9 mouse cellular contexts compared by ENCODE assay signal in genomic region chr4:126149798-126150197, GRCm38 (mm10). TPM values are rescaled to one million over a fixed set of nuclear protein-coding genes. Genes with fewer than 3 reads are reported as not detected.
DNase-seq lines count a peak whose midpoint lies in the region; ATAC-seq and TF ChIP-seq lines count a peak whose summit lies in the region.
"Had no signal": no experiment of that assay in that cellular context is flagged by ENCODE, and none has a peak within 500 bp of the region (broad histone marks: within the 10 kb centered on the region; RNA-seq: fewer than 3 reads in every experiment).

No protein-coding gene starts in this region.

- ATAC-seq in forebrain, embryonic 11.5 days (replicated peaks; ENCODE audit: low FRiP score): no peak
- ATAC-seq in forebrain, embryonic 16.5 days: no peak
- ATAC-seq in lung, postnatal 0 days: no peak
- no peak for ATAC-seq in intestine, embryonic 15.5 days
- ATAC-seq in stomach, embryonic 14.5 days (ENCODE audit: insufficient number of reproducible peaks, insufficient read depth, low FRiP score, low read depth): no peak

- H3K4me1 ChIP-seq in forebrain, embryonic 11.5 days (replicated peaks; ENCODE audit: control insufficient read depth, insufficient read depth, low read length): peaks cover 7% of the 10 kb centered on the region
- peaks cover 17% of the 10 kb centered on the region for H3K4me1 ChIP-seq in forebrain, embryonic 16.5 days (replicated peaks; ENCODE audit: control insufficient read depth, insufficient read depth, low read length)
- peaks cover 22% of the 10 kb centered on the region for H3K4me1 ChIP-seq in lung, postnatal 0 days (ENCODE audit: insufficient read depth, low read depth, low read length)
- peaks cover 39% of the 10 kb centered on the region for H3K4me1 ChIP-seq in intestine, embryonic 15.5 days (replicated peaks)
- H3K4me1 ChIP-seq in stomach, embryonic 14.5 days (ENCODE audit: control insufficient read depth, insufficient read depth, low read length): peaks cover 39% of the 10 kb centered on the region

- no peak overlapping the region for H3K27ac ChIP-seq in forebrain, embryonic 11.5 days (ENCODE audit: low read depth, low read length)
- H3K27ac ChIP-seq in forebrain, embryonic 16.5 days (ENCODE audit: low read length): no peak overlapping the region
- peak overlapping the region; percentile 93 for H3K27ac ChIP-seq in lung, postnatal 0 days (ENCODE audit: low read length)
- peak overlapping the region; percentile 92 for H3K27ac ChIP-seq in intestine, embryonic 15.5 days
- H3K27ac ChIP-seq in stomach, embryonic 14.5 days (ENCODE audit: low read length): peak overlapping the region; percentile 92
- H3K27ac ChIP-seq: left cerebral cortex, adult 2 months had no signal

- H3K36me3 ChIP-seq in forebrain, embryonic 11.5 days (ENCODE audit: control insufficient read depth, insufficient read depth, low read length): no peaks in the 10 kb centered on the region
- H3K36me3 ChIP-seq in forebrain, embryonic 16.5 days (ENCODE audit: control insufficient read depth, insufficient read depth): no peaks in the 10 kb centered on the region
- 0 out of 2 replicates have a peak, but pooled peaks cover 6% of the 10 kb centered on the region for H3K36me3 ChIP-seq in lung, postnatal 0 days (ENCODE audit: insufficient read depth, low read length)
- H3K36me3 ChIP-seq in intestine, embryonic 15.5 days: 0 out of 2 replicates have a peak, but pooled peaks cover 3% of the 10 kb centered on the region
- H3K36me3 ChIP-seq in stomach, embryonic 14.5 days (ENCODE audit: control insufficient read depth, insufficient read depth, low read length): peaks cover 8% of the 10 kb centered on the region

- H3K27me3 ChIP-seq in forebrain, embryonic 11.5 days (ENCODE audit: control insufficient read depth, insufficient read depth, low read length): peaks cover 28% of the 10 kb centered on the region
- peaks cover 34% of the 10 kb centered on the region for H3K27me3 ChIP-seq in forebrain, embryonic 16.5 days (replicated peaks; ENCODE audit: control insufficient read depth, insufficient read depth, low read length)
- H3K27me3 ChIP-seq in lung, postnatal 0 days (replicated peaks; ENCODE audit: insufficient read depth, low read length): no peaks in the 10 kb centered on the region
- no peaks in the 10 kb centered on the region for H3K27me3 ChIP-seq in intestine, embryonic 15.5 days (replicated peaks)
- no peaks in the 10 kb centered on the region for H3K27me3 ChIP-seq in stomach, embryonic 14.5 days (ENCODE audit: control insufficient read depth, insufficient read depth, low read length)

- no peak overlapping the region; the same call in 1 of the 2 replicates for H3K4me3 ChIP-seq in forebrain, embryonic 11.5 days (ENCODE audit: low read depth, low read length)
- H3K4me3 ChIP-seq in forebrain, embryonic 16.5 days (replicated peaks; ENCODE audit: low read length): no peak overlapping the region; the same call in 1 of the 2 replicates
- peak overlapping the region; percentile 57 for H3K4me3 ChIP-seq in lung, postnatal 0 days (ENCODE audit: low read depth, low read length)
- H3K4me3 ChIP-seq in intestine, embryonic 15.5 days (replicated peaks): peak overlapping the region; percentile 54
- peak overlapping the region; percentile 65 for H3K4me3 ChIP-seq in stomach, embryonic 14.5 days (ENCODE audit: low read depth, low read length)

- DNase-seq in forebrain, embryonic 11.5 days (ENCODE audit: low spot score): no peak
- peak; percentile 9 for DNase-seq in lung, postnatal 0 days (ENCODE audit: low spot score)
- DNase-seq in lung, postnatal 10 days: no peak
- DNase-seq in cerebellum, adult 9-10 months: no peak
- DNase-seq in retina, embryonic 14.5 days (ENCODE audit: low spot score): no peak

- no peak for TF ChIP-seq EP300 in lung, postnatal 0 days (IDR thresholded peaks at IDR 0.05)

- peak overlapping the region; percentile 71; the same call in 1 of the 2 replicates for H3K4me2 ChIP-seq in forebrain, embryonic 11.5 days (ENCODE audit: low read depth, low read length, severe bottlenecking)
- no peak overlapping the region; the same call in 1 of the 2 replicates for H3K4me2 ChIP-seq in forebrain, embryonic 16.5 days (ENCODE audit: low read length)
- H3K4me2 ChIP-seq in lung, postnatal 0 days (replicated peaks; ENCODE audit: low read depth, low read length): peak overlapping the region; percentile 78
- peak overlapping the region; percentile 71 for H3K4me2 ChIP-seq in intestine, embryonic 15.5 days (replicated peaks)
- H3K4me2 ChIP-seq in stomach, embryonic 14.5 days (replicated peaks; ENCODE audit: low read depth, low read length): peak overlapping the region; percentile 88

- WGBS in forebrain, embryonic 11.5 days: 60% methylated on average over 10 of the region's 10 CpGs
- WGBS in forebrain, embryonic 16.5 days: 58% methylated on average over 10 of the region's 10 CpGs
- 20% methylated on average over 10 of the region's 10 CpGs for whole genome bisulfite sequencing in lung, postnatal 0 days
- 44% methylated on average over 10 of the region's 10 CpGs for WGBS in intestine, embryonic 15.5 days
- 33% methylated on average over 10 of the region's 10 CpGs for WGBS in stomach, embryonic 14.5 days

- no peak for TF ChIP-seq CTCF in lung, postnatal 0 days (IDR thresholded peaks at IDR 0.05)

- H3K9ac ChIP-seq in forebrain, embryonic 11.5 days (ENCODE audit: low read length): no peak overlapping the region
- H3K9ac ChIP-seq in forebrain, embryonic 16.5 days (replicated peaks; ENCODE audit: low read depth, low read length): no peak overlapping the region
- no peak overlapping the region for H3K9ac ChIP-seq in lung, postnatal 0 days (replicated peaks; ENCODE audit: low read depth)
- H3K9ac ChIP-seq in intestine, embryonic 15.5 days: peak overlapping the region; percentile 53
- H3K9ac ChIP-seq in stomach, embryonic 14.5 days (replicated peaks; ENCODE audit: low read depth, low read length): peak overlapping the region; percentile 76; the same call in 1 of the 2 replicates

- no peaks in the 10 kb centered on the region for H3K9me3 ChIP-seq in forebrain, embryonic 11.5 days (ENCODE audit: control insufficient read depth, low read length)
- H3K9me3 ChIP-seq in forebrain, embryonic 16.5 days (ENCODE audit: control insufficient read depth, low read length): no peaks in the 10 kb centered on the region
- no peaks in the 10 kb centered on the region for H3K9me3 ChIP-seq in lung, postnatal 0 days (ENCODE audit: low read length)
- H3K9me3 ChIP-seq in intestine, embryonic 15.5 days: no peaks in the 10 kb centered on the region
- no peaks in the 10 kb centered on the region for H3K9me3 ChIP-seq in stomach, embryonic 14.5 days (ENCODE audit: control insufficient read depth, low read depth, low read length)

RNA-seq across cellular contexts. Expression of gene Eva1b, which starts 2.3 kb away (rescaled TPM):
- 18.6 and 19.0 TPM in 2 replicates for polyA plus RNA-seq in forebrain, embryonic 11.5 days (2014; fragmentation: Nextera tagmentation; extraction: Ambion mirVana)
- polyA plus RNA-seq in forebrain, embryonic 16.5 days (2015; fragmentation: Nextera tagmentation; extraction: Ambion mirVana): 10.1 and 10.2 TPM in 2 replicates
- polyA plus RNA-seq in lung, postnatal 0 days (2015; fragmentation: Nextera tagmentation; extraction: Ambion mirVana): 151 TPM in 2 replicates
- 41.8 and 44.6 TPM in 2 replicates for polyA plus RNA-seq in intestine, embryonic 15.5 days (2015; fragmentation: Nextera tagmentation; extraction: Ambion mirVana)
- 70.2 and 76.5 TPM in 2 replicates for polyA plus RNA-seq in stomach, embryonic 14.5 days (2014; fragmentation: Nextera tagmentation; extraction: Ambion mirVana)

RNA-seq across cellular contexts. Expression of gene Sh3d21, which starts 13.5 kb away (rescaled TPM):
- polyA plus RNA-seq in forebrain, embryonic 11.5 days (2014; fragmentation: Nextera tagmentation; extraction: Ambion mirVana): 1.6 TPM in 2 replicates
- polyA plus RNA-seq in forebrain, embryonic 16.5 days (2015; fragmentation: Nextera tagmentation; extraction: Ambion mirVana): 0.87 and 1.2 TPM in 2 replicates
- 23.3 and 30.7 TPM in 2 replicates for polyA plus RNA-seq in lung, postnatal 0 days (2015; fragmentation: Nextera tagmentation; extraction: Ambion mirVana)
- 12.8 and 12.9 TPM in 2 replicates for polyA plus RNA-seq in intestine, embryonic 15.5 days (2015; fragmentation: Nextera tagmentation; extraction: Ambion mirVana)
- polyA plus RNA-seq in stomach, embryonic 14.5 days (2014; fragmentation: Nextera tagmentation; extraction: Ambion mirVana): 7.4 and 8.7 TPM in 2 replicates

RNA-seq across cellular contexts. Expression of gene Stk40, which starts 46.0 kb away (rescaled TPM):
- polyA plus RNA-seq in forebrain, embryonic 11.5 days (2014; fragmentation: Nextera tagmentation; extraction: Ambion mirVana): 37.4 and 37.5 TPM in 2 replicates
- polyA plus RNA-seq in forebrain, embryonic 16.5 days (2015; fragmentation: Nextera tagmentation; extraction: Ambion mirVana): 33.5 and 34.7 TPM in 2 replicates
- 26.7 and 30.6 TPM in 2 replicates for polyA plus RNA-seq in lung, postnatal 0 days (2015; fragmentation: Nextera tagmentation; extraction: Ambion mirVana)
- 29.5 and 32.1 TPM in 2 replicates for polyA plus RNA-seq in intestine, embryonic 15.5 days (2015; fragmentation: Nextera tagmentation; extraction: Ambion mirVana)
- polyA plus RNA-seq in stomach, embryonic 14.5 days (2014; fragmentation: Nextera tagmentation; extraction: Ambion mirVana): 20.0 and 23.6 TPM in 2 replicates

RNA-seq across cellular contexts. Expression of gene Thrap3, which starts 52.8 kb away (rescaled TPM):
- 251 and 263 TPM in 2 replicates for polyA plus RNA-seq in forebrain, embryonic 11.5 days (2014; fragmentation: Nextera tagmentation; extraction: Ambion mirVana)
- polyA plus RNA-seq in forebrain, embryonic 16.5 days (2015; fragmentation: Nextera tagmentation; extraction: Ambion mirVana): 172 and 187 TPM in 2 replicates
- 98.6 and 112 TPM in 2 replicates for polyA plus RNA-seq in lung, postnatal 0 days (2015; fragmentation: Nextera tagmentation; extraction: Ambion mirVana)
- polyA plus RNA-seq in intestine, embryonic 15.5 days (2015; fragmentation: Nextera tagmentation; extraction: Ambion mirVana): 172 and 202 TPM in 2 replicates
- 258 and 268 TPM in 2 replicates for polyA plus RNA-seq in stomach, embryonic 14.5 days (2014; fragmentation: Nextera tagmentation; extraction: Ambion mirVana)

RNA-seq across cellular contexts. Expression of gene Lsm10, which starts 53.4 kb away (rescaled TPM):
- polyA plus RNA-seq in forebrain, embryonic 11.5 days (2014; fragmentation: Nextera tagmentation; extraction: Ambion mirVana): 43.0 and 44.4 TPM in 2 replicates
- 60.2 and 60.6 TPM in 2 replicates for polyA plus RNA-seq in forebrain, embryonic 16.5 days (2015; fragmentation: Nextera tagmentation; extraction: Ambion mirVana)
- 62.2 and 64.1 TPM in 2 replicates for polyA plus RNA-seq in lung, postnatal 0 days (2015; fragmentation: Nextera tagmentation; extraction: Ambion mirVana)
- polyA plus RNA-seq in intestine, embryonic 15.5 days (2015; fragmentation: Nextera tagmentation; extraction: Ambion mirVana): 55.3 TPM in 2 replicates
- polyA plus RNA-seq in stomach, embryonic 14.5 days (2014; fragmentation: Nextera tagmentation; extraction: Ambion mirVana): 57.5 and 58.4 TPM in 2 replicates

Comparison
In these comparisons a context has a peak if more than half of its experiments do, and no peak if none do; other contexts are left out.
1. H3K27ac ChIP-seq: peak in lung, postnatal 0 days (single experiment), intestine, embryonic 15.5 days (single experiment) and stomach, embryonic 14.5 days (single experiment); none in forebrain, embryonic 11.5 days (single experiment) and forebrain, embryonic 16.5 days (single experiment).
2. H3K4me3 ChIP-seq: peak in lung, postnatal 0 days (single experiment), intestine, embryonic 15.5 days (single experiment) and stomach, embryonic 14.5 days (single experiment); none in forebrain, embryonic 11.5 days (single experiment) and forebrain, embryonic 16.5 days (single experiment).
3. H3K9ac ChIP-seq: peak in intestine, embryonic 15.5 days (single experiment) and stomach, embryonic 14.5 days (single experiment); none in forebrain, embryonic 11.5 days (single experiment), forebrain, embryonic 16.5 days (single experiment) and lung, postnatal 0 days (single experiment).